Mouse (Mus musculus) megakaryocyte, adult 5-6 weeks (primary cell): ENCODE results near the gene Nfkbiz. TPM values are rescaled to one million over a fixed set of nuclear protein-coding genes. Genes with fewer than 3 reads are reported as not detected.

Experiments
- ATAC-seq: 2 replicates; pipeline ENCODE4 v1.8.0; 2016; ENCODE audit warnings: mild to moderate bottlenecking, inconsistent platforms; ENCODE audit not compliant: poor library complexity, severe bottlenecking
- total RNA-seq, 2 experiments: library from RNA; stranded (forward) in 1 of 2; stranded (reverse) in 1 of 2; fragments of 153-499, 151-499 nt in 1 of 2; fragments of 221-1000, 200-1000 nt in 1 of 2; gene quantifications; 2 replicates each; pipeline versions ENCODE4 v1.2.3 to v1.2.4; 2015 to 2017

The Nfkbiz gene
- total RNA-seq, 2 experiments from 2014 or later, result 31.2 to 44.9 TPM

DNA sequence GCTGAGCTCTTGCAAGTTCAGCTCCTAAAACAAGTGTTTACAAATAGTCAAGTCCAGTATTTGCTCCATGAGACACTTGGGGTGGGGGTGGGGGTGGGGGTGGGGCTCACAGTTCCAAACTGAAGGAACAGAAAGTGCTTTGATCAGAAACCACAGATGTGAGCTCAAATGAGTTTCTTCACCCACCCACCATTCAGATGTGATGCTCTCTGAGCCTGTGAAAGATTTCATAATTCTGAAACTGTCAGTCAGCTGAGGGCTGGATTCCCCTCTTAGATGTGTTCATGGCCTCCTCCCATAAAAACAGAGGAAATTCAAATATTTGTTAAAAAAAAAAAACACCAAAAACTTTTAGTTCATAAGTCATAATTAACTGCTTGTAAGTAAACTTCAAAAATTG lies 2.9 kb downstream of the Nfkbiz start:
- ATAC-seq, result peak; percentile 36

DNA sequence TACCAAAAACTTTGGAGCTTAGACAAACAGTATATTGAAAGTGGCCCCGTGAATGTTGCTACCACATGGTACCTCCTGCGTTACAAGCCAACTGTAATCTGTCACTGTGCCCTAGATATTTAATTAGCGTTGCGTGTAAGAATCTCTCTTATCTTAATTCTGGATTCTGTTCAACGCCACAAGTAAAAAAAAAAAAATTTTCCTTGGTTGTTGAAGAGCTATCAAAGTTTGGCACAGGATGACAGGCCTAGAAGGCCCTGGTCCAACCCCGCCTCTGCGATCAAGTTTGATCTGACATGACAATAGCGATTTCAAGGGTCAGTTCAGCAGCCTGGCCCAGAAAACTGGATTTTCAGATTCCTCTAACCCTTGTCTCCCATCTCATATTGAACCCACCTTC lies 6.1 kb downstream of the Nfkbiz start:
- no peak for ATAC-seq

DNA sequence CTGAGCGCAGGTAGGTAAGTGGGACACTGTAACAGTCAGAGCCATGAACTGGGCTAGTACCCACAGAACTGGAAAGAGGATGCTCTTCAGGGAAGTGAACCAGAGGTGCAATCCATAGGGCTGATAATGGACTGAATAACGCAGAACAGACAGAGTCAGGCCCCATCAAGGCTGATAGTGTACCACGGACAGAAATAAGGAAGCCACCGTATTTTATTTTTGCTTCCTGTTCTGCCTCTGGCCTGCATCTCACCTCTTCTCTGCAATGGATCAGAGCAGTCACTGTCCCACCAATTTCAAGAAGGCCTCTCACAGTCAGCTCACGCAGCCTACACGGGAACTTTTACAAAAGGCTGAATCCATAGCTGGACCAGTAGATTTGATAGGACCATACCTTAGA lies 6.7 kb downstream of the Nfkbiz start:
- ATAC-seq, result peak; percentile 64

DNA sequence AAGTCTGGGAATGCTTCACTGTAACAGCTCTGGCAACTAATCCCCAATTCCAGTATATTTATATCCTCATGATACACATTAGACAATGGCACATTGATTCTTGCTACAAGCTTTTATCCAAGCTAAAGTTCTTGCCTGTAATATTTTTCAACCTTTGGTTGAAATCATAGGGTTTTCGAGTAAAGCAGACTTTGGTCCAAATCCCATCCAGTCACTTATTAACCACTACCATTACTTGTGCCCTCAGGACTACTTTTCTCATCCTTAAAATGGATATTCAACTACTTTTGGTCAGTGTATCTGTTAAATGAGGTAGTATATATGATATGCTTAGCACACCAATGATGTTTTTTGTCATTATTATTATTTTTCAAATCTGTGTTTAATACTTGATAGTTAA lies 7.2 kb downstream of the Nfkbiz start:
- no peak for ATAC-seq

DNA sequence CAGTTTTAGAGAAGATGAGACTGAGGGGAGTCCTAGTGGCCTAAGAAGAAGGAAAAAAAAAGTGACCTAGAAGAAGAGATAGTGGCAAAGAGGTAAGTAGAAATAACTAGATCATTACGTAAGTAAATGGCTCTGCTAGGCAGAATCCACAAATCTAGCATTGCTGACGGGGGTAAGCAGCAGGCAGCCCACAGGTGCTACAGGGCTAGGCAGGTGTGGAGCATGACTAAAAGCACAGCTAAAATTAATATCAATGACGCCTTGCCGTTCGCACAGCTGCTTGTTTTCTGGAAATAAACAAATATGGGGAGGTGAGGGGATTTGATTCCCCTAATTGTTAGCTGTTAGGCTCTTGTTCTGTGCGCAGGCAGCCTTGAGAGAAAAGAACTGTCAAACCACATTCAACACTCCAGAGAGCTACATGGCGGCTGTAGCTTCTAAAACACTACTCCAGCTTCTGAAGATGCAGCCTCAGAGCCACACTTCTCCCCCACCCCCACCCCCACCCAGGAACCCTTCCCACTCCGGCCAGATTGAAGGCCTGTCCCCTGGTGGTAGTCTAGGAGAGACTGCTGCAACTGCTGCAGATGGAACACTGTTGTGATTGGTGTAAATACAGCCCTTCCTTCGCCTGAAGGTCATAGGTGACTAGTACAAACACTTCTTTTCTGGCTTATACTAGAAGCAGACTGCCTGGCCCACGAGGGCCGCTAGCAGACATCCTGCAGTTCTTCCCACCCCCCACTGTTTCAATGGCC lies 15.1 kb downstream of the Nfkbiz start:
- ATAC-seq, result no peak

DNA sequence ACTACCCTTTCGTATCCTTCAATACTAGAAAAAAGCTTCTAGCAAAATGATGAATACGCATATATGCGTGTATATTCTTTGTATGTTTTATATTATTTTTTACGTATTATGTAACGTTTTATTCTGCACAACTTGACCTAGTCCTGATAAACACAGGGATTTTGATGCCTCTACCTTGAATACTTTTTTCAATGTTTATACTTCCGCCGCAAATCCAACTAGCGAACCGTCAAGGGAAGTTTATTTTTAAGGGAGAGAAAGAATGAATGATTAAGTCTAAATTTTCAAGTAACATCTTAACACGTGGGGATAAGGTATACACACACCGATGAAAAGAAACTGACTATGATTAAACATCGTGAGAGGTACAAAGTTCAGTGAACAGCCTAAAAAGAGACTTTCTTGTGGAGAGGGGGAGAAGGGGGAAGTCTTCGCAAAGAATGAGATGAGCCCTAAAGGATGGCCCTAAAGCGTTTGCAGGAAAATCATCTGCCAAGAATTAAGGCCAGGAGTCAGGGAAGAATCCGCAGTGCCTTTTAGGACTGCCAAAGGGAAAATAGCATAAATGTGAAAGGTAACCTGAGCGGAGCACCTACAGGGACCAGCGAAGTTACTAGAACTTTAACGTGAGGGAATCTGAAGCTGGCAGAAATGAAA lies 15.8 kb downstream of the Nfkbiz start:
- ATAC-seq, result no peak

DNA sequence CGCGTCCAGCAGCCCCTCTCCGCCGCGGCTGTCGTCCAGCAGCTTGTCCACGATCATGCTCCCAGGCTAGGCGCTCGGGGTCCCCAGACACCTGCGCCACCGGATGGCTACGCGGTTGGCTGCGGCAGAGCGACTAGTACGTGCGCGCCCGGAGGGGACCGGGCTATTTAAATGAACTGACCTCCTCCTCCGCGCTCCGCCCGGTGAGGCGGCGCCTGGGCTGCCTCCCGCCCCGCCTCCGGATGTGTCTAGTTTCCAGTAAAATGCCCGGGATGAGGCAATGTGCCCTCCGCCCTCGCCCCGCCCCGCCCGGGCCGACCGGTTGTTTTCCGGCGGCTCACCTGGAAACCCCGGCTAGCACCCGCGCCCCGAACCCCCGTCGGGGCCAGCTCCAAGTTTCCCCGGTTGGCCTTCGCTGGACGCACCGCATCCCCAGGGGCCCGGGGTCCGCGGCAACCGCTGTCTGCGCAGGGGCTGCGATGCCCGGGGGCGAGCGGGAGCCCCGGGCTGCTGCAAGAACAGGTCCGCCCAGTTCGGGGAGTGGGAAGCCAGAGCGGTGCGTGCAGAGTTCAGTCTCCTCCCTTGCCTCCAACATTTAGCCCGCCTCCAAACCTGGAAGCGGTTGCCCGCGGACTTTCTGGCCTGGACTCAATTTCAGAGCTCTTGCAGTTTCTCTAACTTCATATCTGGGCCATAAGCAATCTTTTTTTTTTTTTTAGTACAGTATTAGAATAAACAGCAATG lies 16.5 kb downstream of the Nfkbiz start:
- ATAC-seq, result peak; percentile 78

DNA sequence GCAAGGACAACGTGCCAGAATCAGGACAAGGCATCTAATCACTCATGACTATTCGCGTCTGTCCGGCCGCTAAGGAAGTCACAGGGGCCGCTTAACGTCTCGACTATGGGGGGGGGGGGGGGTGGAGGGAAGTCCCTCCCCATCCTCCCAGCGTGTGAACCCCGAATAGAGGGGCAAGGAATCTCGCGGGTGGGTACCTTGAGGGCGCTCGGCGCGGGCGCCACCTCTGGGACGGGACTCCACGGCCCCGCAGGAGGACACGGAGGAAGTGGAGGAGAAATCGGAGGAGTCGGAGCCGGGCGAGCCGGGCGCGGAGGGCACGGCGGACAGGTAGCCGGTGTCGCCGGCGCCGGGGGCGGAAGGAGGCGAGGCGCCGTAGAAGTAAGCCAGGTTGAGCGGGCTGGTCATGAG lies 17.1 kb downstream of the Nfkbiz start:
- ATAC-seq, result peak; percentile 16

DNA sequence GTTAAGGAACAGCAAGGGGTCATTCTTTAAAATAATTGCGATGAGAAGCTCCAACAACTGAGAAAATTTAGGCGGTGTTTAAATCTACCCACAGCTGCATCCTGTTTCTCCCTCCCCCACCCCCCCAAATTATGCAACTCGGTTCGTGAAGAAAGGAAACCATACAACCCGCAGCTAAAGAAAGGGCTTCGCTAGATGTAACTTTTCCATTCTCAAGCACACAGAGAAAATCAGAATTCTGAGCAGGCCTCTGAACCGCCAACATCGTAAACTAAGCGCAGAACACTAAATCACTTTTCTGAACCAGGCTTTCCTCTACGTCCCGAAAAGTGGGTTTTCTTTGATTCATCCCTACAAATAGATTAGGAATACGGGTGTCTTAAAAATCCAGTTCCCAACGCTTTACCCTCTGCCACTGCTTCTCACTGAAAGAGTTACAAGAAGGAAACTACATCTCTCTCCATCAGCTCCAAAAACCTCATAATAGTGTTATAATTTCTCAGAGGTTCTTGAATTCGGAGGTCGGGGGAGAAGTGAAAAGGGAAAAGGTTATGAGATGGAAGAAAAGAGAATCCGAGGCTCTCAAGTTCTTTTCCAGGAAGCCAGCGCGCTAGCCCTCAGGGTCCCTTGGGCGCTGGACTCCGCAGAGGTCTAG lies 17.7 kb downstream of the Nfkbiz start:
- peak; percentile 27 for ATAC-seq

DNA sequence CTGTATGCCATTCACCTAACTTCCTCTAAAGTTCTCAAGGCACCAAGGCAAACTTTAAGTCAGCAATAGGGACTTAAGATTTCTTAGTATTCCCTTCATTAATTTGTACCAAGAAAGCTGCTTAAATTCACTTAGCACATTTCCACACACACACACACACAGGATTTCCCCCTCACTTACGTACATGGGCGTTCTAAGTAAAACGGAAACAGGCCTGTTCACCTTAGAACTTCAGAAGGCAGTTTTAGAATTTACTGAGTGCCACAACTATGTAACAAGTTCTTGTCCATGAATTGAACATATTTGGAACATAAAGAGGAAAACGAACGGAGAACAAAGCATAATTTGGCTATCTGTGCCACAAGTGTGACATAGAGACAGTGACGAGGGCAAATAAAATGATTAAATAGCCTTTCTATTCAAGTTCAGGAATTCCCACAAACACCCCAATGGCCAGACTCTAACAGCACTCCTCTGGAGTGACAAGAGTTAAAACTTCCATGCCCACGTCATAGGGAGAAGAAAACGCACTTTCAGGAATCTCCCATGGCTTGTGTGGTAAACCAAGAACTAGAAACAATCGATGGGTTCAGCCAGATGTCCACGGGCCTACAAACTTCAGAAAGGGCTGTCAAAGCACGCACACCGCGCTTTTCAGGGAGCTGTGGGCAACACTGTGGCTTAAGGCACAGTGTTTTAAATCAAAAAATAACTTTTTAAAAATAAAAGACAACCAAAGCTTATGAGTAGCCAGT lies 18.4 kb downstream of the Nfkbiz start:
- no peak for ATAC-seq

DNA sequence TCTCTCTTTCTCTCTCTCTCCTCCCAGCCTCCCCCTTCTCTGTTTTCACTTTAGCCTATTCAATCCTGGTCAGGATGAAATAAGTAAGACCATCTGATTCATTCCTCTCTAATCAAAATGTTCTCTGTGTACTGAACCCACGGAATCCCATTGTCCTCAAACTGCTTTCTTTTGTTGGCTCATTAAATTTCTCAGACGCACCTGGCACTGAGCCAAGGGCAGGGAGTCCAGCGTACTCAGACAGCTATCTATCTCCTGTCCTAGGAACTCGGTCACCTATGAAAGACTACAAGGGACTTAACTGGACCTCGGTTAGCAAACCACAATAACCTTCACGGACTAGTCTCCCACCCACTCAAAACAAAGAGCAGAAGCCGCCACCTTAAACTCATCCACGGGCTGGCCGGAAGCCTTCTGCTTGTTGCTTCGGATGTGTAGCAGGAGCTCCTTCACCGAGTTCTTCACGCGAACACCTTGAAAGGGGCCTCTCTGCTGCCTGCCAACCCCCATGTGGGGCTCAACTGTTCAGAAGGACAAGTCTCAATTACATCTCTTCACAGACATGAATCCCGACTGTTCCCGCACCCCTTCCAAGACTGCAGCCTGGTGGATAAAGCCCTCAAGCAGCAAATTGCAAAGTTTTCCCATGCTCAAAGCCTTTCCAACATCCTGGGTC lies 19.4 kb downstream of the Nfkbiz start:
- no peak for ATAC-seq

DNA sequence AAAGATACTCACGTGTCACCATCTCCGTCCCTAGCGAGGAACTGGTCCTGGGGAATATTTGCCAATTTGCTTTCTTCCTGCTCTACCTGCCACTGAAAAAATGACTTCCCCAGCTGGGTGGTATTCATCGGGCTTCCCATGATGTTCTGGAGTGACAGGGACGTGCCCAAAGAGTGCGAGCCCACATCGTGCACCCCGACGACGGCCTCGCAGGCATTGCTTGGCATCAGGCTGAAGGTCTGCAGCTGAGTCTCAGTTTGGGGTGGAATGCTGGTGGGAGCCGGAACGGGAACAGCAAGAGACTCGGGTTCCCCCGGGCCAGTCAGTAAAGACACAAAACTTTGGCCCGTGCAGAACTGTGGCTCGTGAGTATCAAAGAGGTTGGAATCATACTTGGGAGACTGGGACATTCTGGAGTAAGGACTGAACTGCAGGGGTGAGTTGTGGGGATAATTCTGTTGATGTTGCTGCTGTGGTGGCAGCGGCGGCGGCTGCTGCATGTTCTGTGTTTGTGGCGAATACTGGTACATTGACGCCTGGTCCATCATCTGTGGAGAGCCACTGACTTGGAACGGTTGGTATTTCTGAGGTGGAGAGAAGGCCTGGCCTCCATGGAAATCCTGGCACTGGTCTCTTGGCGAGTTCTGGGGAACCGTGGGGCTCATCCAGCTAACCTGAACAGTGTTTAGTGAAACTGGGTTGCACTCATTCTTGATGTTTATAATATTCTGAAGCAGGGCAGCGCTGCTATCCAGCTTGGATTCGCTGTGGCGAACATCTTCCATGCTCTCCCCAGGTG lies 20.8 kb downstream of the Nfkbiz start:
- ATAC-seq, result no peak

DNA sequence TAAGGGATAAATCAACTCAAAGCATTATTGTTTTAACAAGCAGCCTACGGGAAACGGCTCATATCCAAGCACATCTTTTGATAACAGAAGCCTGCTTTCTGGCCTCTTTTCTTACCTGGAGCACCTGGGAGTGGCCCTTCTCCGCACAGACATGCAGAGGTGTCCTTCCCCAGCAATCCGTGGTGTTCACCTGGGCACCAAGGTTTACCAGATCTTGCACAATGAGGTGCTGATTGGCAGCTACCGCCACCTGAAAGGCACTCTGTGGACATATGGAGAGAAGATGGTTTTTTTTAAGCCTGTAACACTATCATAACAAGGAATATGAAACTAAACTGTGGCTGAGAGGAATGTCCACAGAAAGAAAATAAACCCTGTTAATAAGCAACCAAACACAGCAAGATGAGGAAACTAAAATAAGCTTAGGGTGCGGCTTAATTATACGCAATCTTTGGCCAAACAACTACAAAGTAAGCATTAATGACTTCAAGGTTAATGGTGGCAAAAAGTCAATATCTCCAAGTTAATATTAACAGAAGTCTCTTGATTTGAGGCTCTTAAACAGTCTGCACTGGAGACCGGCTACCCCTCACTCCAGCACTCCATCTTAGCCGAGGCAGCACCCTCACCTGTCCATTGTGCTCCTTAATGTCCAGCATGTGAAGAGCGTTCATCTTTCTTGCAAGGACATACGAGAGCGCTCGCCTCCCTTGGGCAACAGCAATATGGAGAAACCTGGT lies 22.3 kb downstream of the Nfkbiz start:
- ATAC-seq, result no peak

DNA sequence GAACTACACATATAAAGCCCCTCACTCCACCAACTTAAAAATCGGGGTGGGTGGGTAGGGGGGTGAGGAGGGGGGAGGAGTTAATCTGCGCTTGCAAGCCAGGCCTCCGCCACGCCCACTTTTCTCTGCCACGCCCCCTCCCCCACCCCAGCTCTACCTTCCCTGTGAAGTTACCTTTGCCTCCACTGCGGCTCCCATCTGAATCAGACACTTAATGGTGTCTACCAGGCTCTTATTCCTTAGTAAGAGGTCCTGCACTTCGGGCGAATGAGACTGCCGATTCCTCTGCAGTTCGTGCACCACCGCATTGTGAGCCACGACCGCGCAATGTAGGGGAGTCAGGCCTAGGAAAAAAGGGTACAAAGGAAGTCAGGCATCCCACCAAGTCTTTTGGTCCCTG lies 23.2 kb downstream of the Nfkbiz start:
- ATAC-seq, result no peak

DNA sequence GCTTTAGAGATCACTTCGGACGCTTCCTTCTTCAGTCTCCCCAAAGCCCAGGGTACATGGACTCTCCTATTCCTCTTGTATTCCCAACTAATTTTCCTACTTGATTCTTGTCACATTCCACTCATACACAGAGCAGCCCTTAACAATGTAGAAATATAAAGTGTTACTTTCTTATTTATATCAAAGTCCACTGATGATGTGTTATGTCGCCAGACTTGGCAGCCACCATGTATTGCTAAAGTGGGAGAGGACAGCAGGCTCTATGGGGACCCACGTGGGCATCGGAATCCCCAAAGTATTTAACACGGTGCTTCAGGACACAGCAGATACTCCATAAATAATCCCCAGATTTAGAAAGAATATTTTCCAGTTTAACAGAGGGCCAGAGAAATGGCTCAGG lies 24.0 kb downstream of the Nfkbiz start:
- ATAC-seq, result no peak

DNA sequence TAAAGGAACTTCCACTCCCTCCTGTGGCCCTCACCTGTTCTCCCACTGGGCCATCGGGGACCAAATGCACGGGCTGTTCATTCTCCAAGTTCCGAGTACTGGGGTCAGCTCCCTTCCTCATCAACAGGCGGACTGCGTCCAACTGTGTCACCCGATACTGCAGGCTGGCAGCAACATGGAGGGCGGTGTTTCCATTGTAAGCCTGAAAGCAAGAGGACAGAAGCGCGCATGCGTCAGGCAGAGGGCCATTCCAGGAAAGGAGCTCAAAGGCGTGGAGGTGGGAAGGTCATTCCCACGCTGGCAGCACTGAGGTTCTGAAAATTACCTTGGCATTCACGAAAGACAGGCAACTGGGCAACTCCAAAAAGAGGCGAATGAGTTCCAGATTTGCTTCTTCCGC lies 24.8 kb downstream of the Nfkbiz start:
- no peak for ATAC-seq

DNA sequence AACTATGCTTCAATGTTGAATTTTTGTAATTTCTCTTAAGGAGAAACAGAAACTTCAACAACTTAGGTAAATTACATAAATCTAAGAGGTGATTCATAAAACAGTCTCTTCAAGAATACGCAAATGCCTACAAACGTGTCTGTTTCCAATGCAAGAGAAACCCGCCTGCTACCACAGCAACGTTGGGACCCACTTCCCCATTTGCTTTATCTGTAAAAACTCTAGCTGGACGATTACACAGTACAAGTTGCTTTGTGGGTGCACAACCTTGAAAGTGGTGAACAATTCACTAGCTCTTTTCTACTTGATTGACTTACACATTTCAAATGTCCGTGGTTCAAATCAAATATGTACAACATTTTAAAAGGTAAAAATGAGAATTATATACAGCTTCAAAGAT lies 26.9 kb downstream of the Nfkbiz start:
- peak; percentile 65 for ATAC-seq

DNA sequence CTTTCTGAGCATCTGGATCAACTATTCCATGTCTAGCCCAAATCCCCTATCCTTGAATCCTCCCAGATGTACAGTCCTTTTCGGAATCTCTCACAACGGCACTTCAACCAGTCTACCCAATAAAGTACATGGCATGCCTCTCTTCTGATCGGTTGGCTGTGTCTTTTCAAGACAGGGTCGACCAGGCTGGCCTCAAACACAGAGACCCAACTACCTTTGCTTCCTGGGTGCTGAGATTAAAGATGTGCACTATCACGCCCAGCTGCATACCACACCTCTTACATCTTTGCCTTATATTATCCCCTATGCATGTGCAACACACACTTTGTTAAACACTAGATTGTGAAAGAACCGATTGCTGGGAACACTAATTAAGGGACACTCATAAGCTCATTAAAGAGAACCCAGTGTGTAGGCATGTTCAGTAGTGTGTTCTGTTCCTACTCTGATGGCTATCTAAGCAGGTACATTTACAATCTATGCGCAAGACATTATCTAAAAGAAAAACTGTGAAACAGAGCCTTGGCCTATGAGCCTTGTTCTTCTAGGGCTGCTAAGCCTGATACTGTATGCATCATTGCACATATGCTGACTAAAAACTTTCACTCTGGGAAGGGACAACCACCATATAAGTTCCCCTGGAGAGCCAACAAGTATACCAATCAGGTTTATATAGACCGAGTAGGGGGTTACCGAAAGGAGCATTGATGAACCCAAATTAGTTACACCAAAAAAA lies 28.8 kb downstream of the Nfkbiz start:
- ATAC-seq, result no peak
